Mouse (Mus musculus) CH12.LX (cell line): ENCODE measurements around the gene Rps3. TPM values are rescaled to one million over a fixed set of nuclear protein-coding genes. Genes with fewer than 3 reads are reported as not detected.

Experiments
- DNase-seq: peaks from one replicate; pipeline ENCODE4 v3.0.0-alpha.2; 2013; ENCODE audit errors: extremely low read depth
- H3K27ac ChIP-seq: 2 replicates; pipeline ENCODE4 v1.5.1; 2012; ENCODE audit warnings: low read depth, mild to moderate bottlenecking, control low read depth, moderate library complexity; ENCODE audit not compliant: insufficient read depth
- H3K27me3 ChIP-seq: replicated peaks from 2 replicates; pipeline ENCODE3; 2012; ENCODE audit warnings: inconsistent platforms
- H3K36me3 ChIP-seq, 2 experiments: replicated peaks in 1 of 2; 2 replicates each; pipeline versions ENCODE3 to v1.6.1; 2012; ENCODE audit warnings: inconsistent platforms in 1 of 2, low read length in 1 of 2, mild to moderate bottlenecking in 1 of 2, mixed read lengths in 1 of 2, moderate library complexity in 1 of 2; ENCODE audit not compliant: control insufficient read depth in 1 of 2, insufficient read depth in 1 of 2
- H3K4me1 ChIP-seq, 2 experiments: 2 replicates each; pipeline ENCODE4 v1.6.1; 2012; ENCODE audit warnings: inconsistent platforms in 1 of 2, moderate library complexity in 1 of 2; ENCODE audit not compliant: insufficient read depth in 2 of 2, control insufficient read depth in 1 of 2
- H3K4me2 ChIP-seq: 2 replicates; pipeline ENCODE4 v1.6.1; 2012; ENCODE audit warnings: low read depth, mild to moderate bottlenecking, control low read depth; ENCODE audit not compliant: poor library complexity, insufficient read depth, severe bottlenecking
- H3K4me3 ChIP-seq, 3 experiments: fragments of 150-350 bp in 1 of 3; sonication (generic) in 1 of 3; replicated peaks in 1 of 3; 2 replicates each; pipeline versions ENCODE3 to v1.5.1; 2011 to 2012; ENCODE audit warnings: low read depth in 2 of 3, low read length in 2 of 3, mild to moderate bottlenecking in 2 of 3, moderate library complexity in 2 of 3, control low read depth in 1 of 3, improper control_type of control experiment in 1 of 3, inconsistent platforms in 1 of 3, mixed read lengths in 1 of 3; ENCODE audit not compliant: poor library complexity in 1 of 3
- H3K79me2 ChIP-seq: replicated peaks from 2 replicates; pipeline ENCODE4 v1.6.1; 2012; ENCODE audit warnings: mild to moderate bottlenecking, moderate library complexity; ENCODE audit not compliant: control insufficient read depth, poor library complexity, insufficient read depth, severe bottlenecking; ENCODE audit errors: extremely low read depth
- H3K9ac ChIP-seq: 2 replicates; pipeline ENCODE4 v1.6.1; 2012; ENCODE audit warnings: low read depth, mild to moderate bottlenecking, control low read depth, moderate library complexity; ENCODE audit not compliant: insufficient read depth
- H3K9me3 ChIP-seq: replicated peaks from 2 replicates; pipeline ENCODE3; 2012; ENCODE audit warnings: low read length, inconsistent platforms, mixed read lengths
- BHLHE40 ChIP-seq: IDR thresholded peaks from 2 replicates; pipeline ENCODE4 v1.6.1; 2011; ENCODE audit warnings: mild to moderate bottlenecking, low read depth, low read length, improper control_type of control experiment
- CTCF ChIP-seq, 2 experiments: IDR thresholded peaks in 1 of 2; conservative IDR thresholded peaks in 1 of 2; 2 replicates each; pipeline ENCODE4 v1.5.1; 2011 to 2012; ENCODE audit warnings: low read depth in 2 of 2, low read length in 2 of 2, improper control_type of control experiment in 1 of 2, inconsistent platforms in 1 of 2, mild to moderate bottlenecking in 1 of 2, moderate library complexity in 1 of 2
- ETS1 ChIP-seq: conservative IDR thresholded peaks from 2 replicates; pipeline ENCODE4 v1.6.1; 2012; ENCODE audit warnings: low read depth, mild to moderate bottlenecking, inconsistent platforms, low read length, improper control_type of control experiment, moderate library complexity
- GABPA ChIP-seq: IDR thresholded peaks from 2 replicates; pipeline ENCODE4 v1.6.1; 2012; ENCODE audit warnings: low read depth, low read length, improper control_type of control experiment, inconsistent platforms; ENCODE audit not compliant: insufficient replicate concordance
- MAFK ChIP-seq: IDR thresholded peaks from 2 replicates; pipeline ENCODE4 v1.6.1; 2011; ENCODE audit warnings: low read length, improper control_type of control experiment; ENCODE audit not compliant: insufficient replicate concordance
- MAZ ChIP-seq: IDR thresholded peaks from 2 replicates; pipeline ENCODE4 v1.6.1; 2012; ENCODE audit warnings: low read depth, mild to moderate bottlenecking, inconsistent platforms, low read length, improper control_type of control experiment, moderate library complexity
- MEF2A ChIP-seq: IDR thresholded peaks from 2 replicates; pipeline ENCODE4 v1.6.1; 2014; ENCODE audit warnings: low read depth, mild to moderate bottlenecking, inconsistent platforms, low read length, improper control_type of control experiment, borderline replicate concordance
- MXI1 ChIP-seq: IDR thresholded peaks from 2 replicates; pipeline ENCODE4 v1.6.1; 2011; ENCODE audit warnings: mild to moderate bottlenecking, low read depth, low read length, improper control_type of control experiment
- MYC ChIP-seq: IDR thresholded peaks from 2 replicates; pipeline ENCODE4 v1.6.1; 2011; ENCODE audit warnings: low read depth, mild to moderate bottlenecking, improper control_type of control experiment, low read length
- NRF1 ChIP-seq: IDR thresholded peaks from 2 replicates; pipeline ENCODE4 v1.6.1; 2014; ENCODE audit warnings: low read depth, mild to moderate bottlenecking, inconsistent platforms, low read length, improper control_type of control experiment, moderate library complexity
- POLR2AphosphoS2 ChIP-seq: IDR thresholded peaks from 2 replicates; pipeline ENCODE4 v1.6.1; 2011; ENCODE audit warnings: low read depth, low read length, improper control_type of control experiment
- RCOR1 ChIP-seq: conservative IDR thresholded peaks from 2 replicates; pipeline ENCODE4 v1.6.1; 2012; ENCODE audit warnings: low read depth, mild to moderate bottlenecking, inconsistent platforms, low read length, improper control_type of control experiment
- SIN3A ChIP-seq: IDR thresholded peaks from 2 replicates; pipeline ENCODE4 v1.6.1; 2012; ENCODE audit warnings: low read length, improper control_type of control experiment, inconsistent platforms
- TCF12 ChIP-seq: IDR thresholded peaks from 2 replicates; pipeline ENCODE4 v1.6.1; 2014; ENCODE audit warnings: low read depth, mild to moderate bottlenecking, inconsistent platforms, low read length, improper control_type of control experiment
- USF2 ChIP-seq: conservative IDR thresholded peaks from 2 replicates; pipeline ENCODE4 v1.6.1; 2011; ENCODE audit warnings: low read depth, low read length, improper control_type of control experiment
- ZC3H11A ChIP-seq: IDR thresholded peaks from 2 replicates; pipeline ENCODE4 v1.6.1; 2012; ENCODE audit warnings: low read depth, mild to moderate bottlenecking, inconsistent platforms, low read length, improper control_type of control experiment
- ZMIZ1 ChIP-seq: IDR thresholded peaks from 2 replicates; pipeline ENCODE4 v1.6.1; 2012; ENCODE audit warnings: low read depth, mild to moderate bottlenecking, inconsistent platforms, low read length, improper control_type of control experiment
- ZNF384 ChIP-seq: IDR thresholded peaks from 2 replicates; pipeline ENCODE4 v1.6.1; 2012; ENCODE audit warnings: low read depth, low read length, improper control_type of control experiment, inconsistent platforms
- dilution Hi-C: fragments of 300-500 bp; cut with MboI; formaldehyde crosslinking; loops from 2 replicates; pipeline ENCODE4 v1.14.3; 2020; ENCODE audit warnings: low sequenced_read_pairs; ENCODE audit not compliant: extremely low pct_unique_long_range_greater_than_20kb, extremely low pct_ligation_motif_present
- in situ Hi-C: fragments of 300-500 bp; cut with MboI; formaldehyde crosslinking; loops from 3 replicates; pipeline ENCODE4 v1.14.3; 2019; ENCODE audit warnings: low sequenced_read_pairs, low pct_ligation_motif_present, low pct_unique_long_range_greater_than_20kb, mixed read lengths
- polyA plus RNA-seq: library from polyadenylated mRNA; unstranded; fragments of >175 nt; gene quantifications from 2 replicates; pipeline ENCODE4 v1.2.1, GENCODE M21; 2012; ENCODE audit warnings: low read depth; ENCODE audit not compliant: insufficient read length
- total RNA-seq, 2 experiments: library from RNA; depleted of rRNA; stranded (reverse); fragments of 300-350 nt in 1 of 2; fragments of >200 nt in 1 of 2; gene quantifications; 2 replicates each; pipeline ENCODE4 v1.2.3; 2012 to 2014

Rps3 gene
- total and polyA plus RNA-seq, 3 experiments: 1,738 to 3,699 (median 2,320) TPM

DNA sequence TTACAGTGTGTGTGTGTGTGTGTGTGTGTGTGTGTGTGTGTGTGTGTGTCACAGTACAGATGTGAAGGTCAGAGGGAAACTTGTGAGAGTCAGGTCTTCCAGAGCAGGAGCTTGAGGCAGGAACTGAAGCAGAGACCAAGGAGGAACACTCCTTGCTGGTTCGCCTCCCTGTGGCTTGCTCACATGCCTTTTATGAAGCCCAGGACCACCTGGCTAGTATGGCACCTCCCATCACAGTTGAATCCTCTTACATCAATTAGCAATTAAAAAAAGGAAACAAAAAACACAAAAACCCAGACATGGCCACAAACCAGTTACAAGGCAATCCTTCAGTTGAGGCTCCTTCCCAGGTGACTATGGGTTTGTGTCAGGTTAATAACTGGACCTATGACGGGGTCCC, 20.4 kb downstream of the Rps3 start:
- dilution Hi-C loops: no loop called here
- no peaks in the 10 kb centered on the region for H3K27me3 ChIP-seq
- no peak overlapping the region for H3K4me2 ChIP-seq
- H3K4me3 ChIP-seq: no peak overlapping the region
- no peak for TF ChIP-seq USF2
- no peaks in the 10 kb centered on the region; the same call in 1 of the 2 replicates for H3K79me2 ChIP-seq
- H3K36me3 ChIP-seq: peaks cover 3 to 61% of the 10 kb centered on the region in 2 experiments
- H3K9me3 ChIP-seq: peaks cover 5% of the 10 kb centered on the region
- no peak for DNase-seq
- H3K4me1 ChIP-seq: peaks cover 7 to 9% of the 10 kb centered on the region in 2 experiments; a peak in 3 of 4 replicates
- no peak overlapping the region for H3K27ac ChIP-seq
- no peak overlapping the region for H3K9ac ChIP-seq
- in situ Hi-C loops: no loop called here

GRCm38 (mm10) chr7:99459888-99460652, 23.5 kb downstream of the Rps3 start:
- no peaks in the 10 kb centered on the region; the same call in 1 of the 2 replicates for H3K79me2 ChIP-seq
- H3K4me1 ChIP-seq: peaks cover under 1 to 3% of the 10 kb centered on the region in 2 experiments; a peak in 1 of 4 replicates
- TF ChIP-seq TCF12: no peak
- TF ChIP-seq BHLHE40: no peak
- no peak for TF ChIP-seq ZC3H11A
- TF ChIP-seq NRF1: no peak
- no peak for TF ChIP-seq ZNF384
- no peak for TF ChIP-seq MAZ
- no peak for TF ChIP-seq MEF2A
- TF ChIP-seq MXI1: no peak
- TF ChIP-seq RCOR1: no peak
- no peak for TF ChIP-seq POLR2AphosphoS2
- TF ChIP-seq MYC: no peak
- TF ChIP-seq ZMIZ1: no peak
- TF ChIP-seq CTCF (conservative IDR thresholded peaks at IDR 0.05 in 1 of 2, IDR thresholded peaks at IDR 0.05 in 1 of 2; ENCODE audit: low read depth in 2 of 2, low read length in 2 of 2): no peak
- TF ChIP-seq GABPA: no peak
- TF ChIP-seq ETS1: no peak
- no peak for TF ChIP-seq SIN3A
- TF ChIP-seq MAFK: no peak
- peaks cover 0 to 71% of the 10 kb centered on the region in 2 experiments for H3K36me3 ChIP-seq
- in situ Hi-C loops (no loop called here), dilution Hi-C loops (no loop called here)
- H3K9me3 ChIP-seq: peaks cover 2% of the 10 kb centered on the region
- H3K4me3 ChIP-seq: no peak overlapping the region
- no peak overlapping the region for H3K9ac ChIP-seq
- H3K4me2 ChIP-seq: no peak overlapping the region
- no peak overlapping the region for H3K27ac ChIP-seq
- DNase-seq: no peak
- H3K27me3 ChIP-seq: no peaks in the 10 kb centered on the region
